Mouse (Mus musculus) brain, adult 2 months (tissue): ENCODE measurements around the gene Notch2.

Source experiments
- DNase-seq: peaks from one replicate; pipeline ENCODE4 v3.0.0; 2011; ENCODE audit warnings: low read depth, low spot score

The Notch2 gene

DNA sequence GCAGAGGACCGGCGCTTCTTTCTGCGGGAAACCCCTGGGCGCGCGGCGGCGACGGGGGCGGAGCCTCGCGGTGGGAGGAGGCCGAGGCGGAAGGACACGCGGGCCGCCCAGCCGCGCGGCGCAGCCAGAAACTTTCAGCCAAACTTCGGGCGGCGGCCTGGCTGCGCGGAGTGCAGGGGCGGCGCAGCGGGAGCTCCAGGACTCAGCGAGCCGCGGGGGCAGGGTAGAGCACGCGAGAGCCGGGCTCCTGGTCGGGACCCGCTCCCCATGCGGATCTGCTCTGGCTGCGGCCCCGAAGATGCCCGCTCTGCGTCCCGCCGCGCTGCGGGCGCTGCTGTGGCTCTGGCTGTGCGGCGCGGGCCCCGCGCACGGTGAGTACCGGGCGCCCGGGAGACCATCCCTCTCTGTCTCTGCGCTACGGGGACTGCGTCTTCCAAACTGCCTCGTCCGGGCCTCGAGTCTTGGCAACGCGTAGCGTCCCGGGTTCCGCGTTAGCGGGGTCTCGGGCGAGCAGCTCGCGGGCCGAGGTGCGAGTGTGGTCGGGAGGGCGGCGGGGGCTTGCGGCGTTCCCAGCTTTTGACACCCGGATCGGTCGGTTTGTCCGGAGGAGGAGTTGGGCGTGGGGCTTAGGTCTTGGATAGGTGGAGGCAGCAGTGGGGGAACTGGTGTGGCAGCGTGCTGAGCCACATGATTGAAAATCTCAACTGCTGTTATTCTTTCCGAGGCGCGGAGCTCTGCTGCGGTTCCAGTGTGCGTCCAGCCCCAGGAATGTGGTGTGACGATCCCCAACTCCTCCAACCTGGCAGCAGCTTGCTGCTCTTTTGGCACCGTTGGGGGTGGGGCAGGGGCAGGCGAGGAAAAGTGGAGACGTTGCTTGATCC lies at the start of gene Notch2:
TSS of gene Notch2 (plus strand) at position 127 of the 881 bp plus-strand sequence.
- peak; percentile 97 for DNase-seq

- peak; percentile 35 for DNase-seq
These were observed 48.4 kb upstream of the Notch2 start for GRCm38 (mm10) chr3:97964878-97965353.

GRCm38 (mm10) chr3:97967627-97968026 lies 45.7 kb upstream of the Notch2 start:
- no peak for DNase-seq

DNA sequence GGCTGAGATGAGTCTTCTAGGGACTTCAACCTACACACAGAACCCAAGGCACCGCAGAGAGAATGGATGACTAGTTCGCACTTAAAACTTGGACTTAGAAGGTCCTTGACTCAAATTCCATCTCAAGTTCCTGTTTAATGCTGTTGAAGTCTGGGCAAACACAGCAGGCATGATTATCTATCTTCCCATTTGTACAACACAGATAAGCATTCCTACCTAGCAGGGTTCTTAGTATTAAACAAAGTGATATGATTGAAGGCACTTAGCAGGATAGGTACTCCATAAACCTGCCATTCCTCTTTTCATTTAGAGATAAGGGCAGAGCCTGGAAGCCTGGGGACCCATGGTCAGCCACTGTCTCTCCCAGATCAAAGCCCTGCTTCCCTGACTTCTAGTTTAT lies 45.1 kb upstream of the Notch2 start:
- DNase-seq, result no peak

DNA sequence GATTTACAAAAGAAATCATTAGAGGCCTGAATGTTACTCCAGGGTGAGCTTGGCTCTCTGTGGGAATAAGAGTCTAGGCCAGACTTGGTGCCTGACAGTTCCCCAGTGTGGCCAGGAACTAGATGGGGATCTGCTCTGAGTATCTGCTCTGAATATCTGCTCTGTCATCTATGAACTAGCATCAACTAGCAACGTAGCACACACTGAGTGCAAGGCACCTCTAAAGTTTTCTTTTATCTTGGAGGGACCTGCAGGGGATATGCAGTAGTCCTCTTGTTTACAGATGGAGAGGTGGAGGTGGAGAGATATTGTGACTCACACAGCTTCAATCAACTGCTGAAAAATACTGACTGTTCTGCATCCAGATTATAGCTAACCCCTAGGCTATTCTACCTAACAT lies 44.3 kb upstream of the Notch2 start:
- DNase-seq, result no peak

GRCm38 (mm10) chr3:97971117-97971516 lies 42.2 kb upstream of the Notch2 start:
- no peak for DNase-seq

DNA sequence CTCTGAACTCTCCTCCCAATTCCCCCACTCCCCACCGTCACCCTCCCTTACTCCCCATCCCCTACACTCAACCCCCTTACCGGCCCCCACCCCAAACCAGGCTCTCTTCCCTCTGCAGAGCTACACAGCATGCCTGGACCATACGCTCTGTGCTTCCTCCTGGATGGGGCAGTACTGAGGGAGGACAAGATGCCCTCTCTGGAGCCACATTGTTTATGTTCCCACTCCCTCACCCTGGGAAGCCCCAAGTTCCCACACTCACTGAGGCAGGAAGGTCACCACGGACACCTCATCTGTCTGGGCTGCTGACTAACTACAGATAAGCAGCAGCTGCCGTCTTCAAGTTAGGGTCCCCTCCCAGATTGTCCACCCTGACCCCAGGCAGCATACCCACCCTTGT lies 41.1 kb upstream of the Notch2 start:
- no peak for DNase-seq

- no peak for DNase-seq
These were observed 40.6 kb upstream of the Notch2 start for GRCm38 (mm10) chr3:97972707-97973106.

DNA sequence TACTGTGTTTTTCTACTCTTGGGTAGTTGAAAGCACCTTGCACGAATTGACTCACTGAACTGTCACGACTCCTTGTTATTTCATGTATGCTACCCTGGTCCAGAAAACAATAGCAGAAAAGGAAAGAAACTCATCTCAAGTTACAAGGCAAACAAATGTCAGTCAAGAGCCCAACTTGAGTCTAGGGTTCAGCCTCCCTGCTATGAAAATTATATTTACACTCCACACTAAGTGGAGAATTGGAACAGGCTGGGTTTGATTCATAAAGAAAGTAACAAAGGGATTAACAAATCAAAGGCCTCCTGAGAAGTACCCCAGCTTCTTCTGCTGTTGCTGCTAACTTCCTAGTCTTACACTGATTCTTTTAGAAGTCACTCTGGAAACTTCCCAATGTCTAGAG lies 40.0 kb upstream of the Notch2 start:
- DNase-seq, result no peak

GRCm38 (mm10) chr3:97974197-97974770 lies 39.0 kb upstream of the Notch2 start:
- DNase-seq, result no peak

DNA sequence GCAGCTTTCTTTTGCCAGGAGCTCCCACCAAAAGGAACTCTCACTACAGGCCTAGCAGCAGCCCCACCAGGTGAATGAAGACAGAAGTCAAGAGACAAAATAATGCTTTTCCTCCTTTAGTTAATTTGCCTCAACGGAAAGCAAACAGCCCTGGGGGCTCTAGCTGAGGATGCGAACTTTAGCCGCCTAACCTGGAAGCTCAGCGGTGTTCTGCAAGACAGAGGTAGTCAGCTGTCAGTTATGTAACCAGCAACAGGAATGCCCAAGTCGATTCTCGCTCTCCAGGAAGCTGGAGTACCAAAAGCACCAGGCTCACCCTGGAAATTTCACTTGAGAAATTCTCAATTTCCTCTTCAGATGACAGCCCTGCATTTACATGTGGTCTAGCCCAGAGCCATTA lies 36.6 kb upstream of the Notch2 start:
- no peak for DNase-seq

- DNase-seq, result no peak
These were observed 34.6 kb upstream of the Notch2 start for GRCm38 (mm10) chr3:97978710-97979109.

- no peak for DNase-seq
These were observed 32.5 kb upstream of the Notch2 start for GRCm38 (mm10) chr3:97980683-97981327.

GRCm38 (mm10) chr3:97981376-97981906 lies 31.9 kb upstream of the Notch2 start:
- no peak for DNase-seq

GRCm38 (mm10) chr3:97984870-97985506 lies 28.3 kb upstream of the Notch2 start:
- no peak for DNase-seq

GRCm38 (mm10) chr3:97985691-97986090 lies 27.6 kb upstream of the Notch2 start:
- no peak for DNase-seq

DNA sequence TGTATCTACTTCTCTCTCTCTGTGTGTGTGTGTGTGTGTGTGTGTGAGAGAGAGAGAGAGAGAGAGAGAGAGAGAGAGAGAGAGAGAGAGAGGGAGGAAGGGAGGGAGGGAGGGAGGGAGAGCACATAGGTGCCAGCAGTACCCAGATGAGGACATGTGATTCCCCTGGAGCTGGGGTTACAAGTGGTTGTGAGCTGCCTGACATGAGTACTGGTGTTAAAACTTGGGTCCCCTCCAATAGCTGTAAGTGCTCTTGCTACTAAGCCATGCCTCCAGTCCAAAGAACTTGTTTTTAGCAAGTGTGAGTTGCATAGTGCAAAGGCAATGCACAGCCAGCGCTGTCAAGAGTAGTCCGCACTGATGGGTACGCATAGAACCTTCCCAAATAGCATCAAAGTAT lies 26.2 kb upstream of the Notch2 start:
- DNase-seq, result no peak

- no peak for DNase-seq
These were observed 24.6 kb upstream of the Notch2 start for GRCm38 (mm10) chr3:97988756-97989155.

GRCm38 (mm10) chr3:97990576-97990975 lies 22.8 kb upstream of the Notch2 start:
- no peak for DNase-seq

DNA sequence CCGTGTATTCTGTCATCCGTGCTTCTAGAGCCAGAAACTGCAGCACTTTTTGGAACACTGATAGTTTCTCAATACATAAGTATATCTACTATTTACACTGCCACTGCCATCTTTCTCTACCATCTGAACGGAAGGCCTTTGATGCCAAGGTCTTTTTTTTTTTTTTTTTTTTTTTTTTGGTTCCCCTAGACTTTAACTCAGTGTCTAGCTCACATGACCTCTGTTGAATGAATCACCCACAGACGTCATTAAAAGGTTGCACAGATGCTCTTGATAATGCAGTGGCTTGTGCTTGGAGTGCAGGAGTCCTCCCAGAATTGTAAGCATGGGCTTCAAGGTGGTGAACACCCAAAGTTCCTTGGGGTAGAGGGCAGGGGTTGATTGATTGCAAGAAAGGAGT lies 21.0 kb upstream of the Notch2 start:
- DNase-seq, result no peak

DNA sequence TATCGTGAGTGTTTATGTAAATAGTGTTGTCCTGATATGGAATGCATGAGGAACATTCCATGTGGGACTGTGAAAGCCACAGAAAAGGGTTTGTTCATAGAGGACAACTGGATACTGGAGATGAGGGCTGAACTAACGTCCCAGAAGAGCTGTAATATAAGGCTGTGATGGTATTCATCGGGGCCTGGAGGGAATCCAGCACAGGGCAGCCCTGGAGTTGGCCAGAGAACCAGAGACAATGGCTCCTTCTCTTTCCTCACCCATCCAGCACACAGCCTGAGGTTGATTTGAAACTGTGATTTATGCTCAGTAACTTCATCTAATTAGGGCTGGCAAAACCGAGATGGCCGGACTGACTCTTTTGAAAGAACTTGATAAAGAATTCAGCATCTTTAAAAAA lies 20.1 kb upstream of the Notch2 start:
- DNase-seq, result no peak
